Mouse (Mus musculus): ENCODE measurements around the gene Ifitm10.
"Not testable (repeated sequence)": the region's sequence is repeated elsewhere in the genome, so short reads cannot be mapped to it uniquely, and the experiment has no call there.

GRCm38 (mm10) chr7:142321637-142322306, 51.8 kb downstream of the Ifitm10 start:
- not testable (repeated sequence) for TF ChIP-seq POLR2A (IDR thresholded peaks at IDR 0.05; ENCODE audit: borderline replicate concordance, low read depth, low read length); CTCF (IDR thresholded peaks at IDR 0.05; ENCODE audit: low read depth, low read length)
